Mouse (Mus musculus): Measurements from ENCODE around the gene Pycr2. TPM values are rescaled to one million over a fixed set of nuclear protein-coding genes. Genes with fewer than 3 reads are reported as not detected.
A peak's percentile ranks its signal among the peaks of the same experiment; 100 is the strongest.

Pycr2 gene
- total and polyA plus RNA-seq, 3 experiments, result 10.3 to 13.9 (median 12.4) TPM

- Histone ChIP-seq H3K27ac (peak overlapping the region; percentile 91; the same call in 1 of the 2 replicates), H3K4me1 (ENCODE audit: control insufficient read depth, insufficient read depth, low read length) (peaks cover 22% of the 10 kb centered on the region), H3K27me3 (ENCODE audit: control insufficient read depth, insufficient read depth, low read length) (no peaks in the 10 kb centered on the region), H3K4me3 (no peak overlapping the region), H3K79me2 (replicated peaks; ENCODE audit: control insufficient read depth, insufficient read depth, low read length) (no peaks in the 10 kb centered on the region), H3K36me3 (ENCODE audit: control insufficient read depth, insufficient read depth, low read length) (no peaks in the 10 kb centered on the region), H3K9ac (ENCODE audit: low read depth, low read length) (no peak overlapping the region)
- intact Hi-C loops (cut with DNase I), result loop anchor here (2.0 kb wide), 1 partner anchor 39 kb away; the partner anchor contains the start of gene Pycr2
- WGBS, result 48% methylated on average over 1 of the region's 1 CpGs
- TF ChIP-seq CTCF (IDR thresholded peaks at IDR 0.05) (peak; percentile 37), POLR2A (IDR thresholded peaks at IDR 0.05; ENCODE audit: insufficient read depth, low read depth, low read length) (no peak)
- DNase-seq, result no peak
Observed at GRCm38 (mm10) chr1:180943896-180944295, 39.8 kb downstream of the Pycr2 start.

- intact Hi-C loops (cut with DNase I), result no loop called here
- no peaks in the 10 kb centered on the region for H3K27me3 ChIP-seq (ENCODE audit: control insufficient read depth, insufficient read depth, low read length)
- peak in 1 of 2 experiments; percentile 43 for DNase-seq
- no peak overlapping the region for H3K9ac ChIP-seq (ENCODE audit: low read depth, low read length)
- H3K4me1 ChIP-seq (ENCODE audit: control insufficient read depth, insufficient read depth, low read length), result peaks cover 22% of the 10 kb centered on the region
- 63% methylated on average over 4 of the region's 4 CpGs for WGBS
- no peaks in the 10 kb centered on the region for H3K79me2 ChIP-seq (replicated peaks; ENCODE audit: control insufficient read depth, insufficient read depth, low read length)
- no peak overlapping the region for H3K4me3 ChIP-seq
- TF ChIP-seq CTCF (IDR thresholded peaks at IDR 0.05), result no peak
- TF ChIP-seq POLR2A (IDR thresholded peaks at IDR 0.05; ENCODE audit: insufficient read depth, low read depth, low read length), result no peak
- no peak for TF ChIP-seq EP300 (IDR thresholded peaks at IDR 0.05; ENCODE audit: insufficient read depth, low read depth, low read length)
- H3K27ac ChIP-seq, result peak overlapping the region; percentile 36
- H3K36me3 ChIP-seq (ENCODE audit: control insufficient read depth, insufficient read depth, low read length), result no peaks in the 10 kb centered on the region
Observed at GRCm38 (mm10) chr1:180944553-180944952, 40.5 kb downstream of the Pycr2 start.

DNA sequence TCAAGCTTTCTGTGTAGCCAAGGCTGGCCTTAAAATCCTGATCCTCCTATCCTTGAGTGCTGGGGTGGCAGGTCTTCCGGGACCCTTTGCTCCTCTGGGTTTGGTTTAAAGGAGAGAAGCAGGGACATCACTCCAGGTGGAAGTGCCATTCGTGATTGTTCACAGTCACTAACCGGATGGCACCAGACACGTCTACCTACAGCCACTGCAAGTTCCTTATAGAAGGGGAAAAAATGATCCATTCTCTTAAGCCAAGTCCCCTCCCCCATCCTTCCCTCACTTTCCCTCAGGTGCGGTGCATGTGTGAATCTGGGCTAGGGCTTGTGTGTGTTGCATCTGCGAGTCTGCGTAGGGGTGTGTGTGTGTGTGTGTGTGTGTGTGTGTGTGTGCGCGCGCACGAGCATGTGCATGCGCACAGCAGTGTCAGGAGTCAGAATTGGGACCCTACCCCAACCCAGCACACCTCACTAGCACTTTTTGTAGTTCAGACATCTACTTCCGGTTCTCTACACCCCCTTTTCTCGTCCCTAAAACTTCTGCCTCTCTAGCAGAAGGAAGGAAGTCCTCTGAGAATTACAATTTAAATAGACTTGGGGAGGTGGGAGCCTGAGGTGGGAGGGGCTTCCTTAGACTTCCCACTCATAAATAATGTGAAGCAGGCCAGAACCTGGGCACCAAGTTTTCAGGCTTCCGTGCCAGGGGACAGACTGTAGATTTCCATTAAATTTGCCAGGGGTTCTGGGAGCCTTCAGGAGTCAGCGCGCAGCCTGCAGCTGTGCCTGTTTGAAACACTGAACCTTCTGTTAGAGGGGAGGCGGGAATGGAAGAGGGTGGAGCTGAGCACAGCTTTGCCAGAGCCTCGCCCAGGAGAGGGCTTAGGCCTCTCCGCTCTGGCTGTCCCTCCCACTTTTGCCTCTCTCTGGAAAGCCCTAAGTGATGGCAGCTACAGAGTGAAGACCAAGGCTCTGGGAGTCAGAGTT lies 41.2 kb downstream of the Pycr2 start:
- H3K9ac ChIP-seq (ENCODE audit: low read depth, low read length), result no peak overlapping the region
- DNase-seq, result peak; percentile 63 to 73
- TF ChIP-seq POLR2A (IDR thresholded peaks at IDR 0.05; ENCODE audit: insufficient read depth, low read depth, low read length), result peak; percentile 51; the same call in 1 of the 2 replicates
- TF ChIP-seq EP300 (IDR thresholded peaks at IDR 0.05; ENCODE audit: insufficient read depth, low read depth, low read length), result 0 out of 2 replicates have a peak, but pooled peaks have one; percentile 14
- no peak for TF ChIP-seq CTCF (IDR thresholded peaks at IDR 0.05)
- no peaks in the 10 kb centered on the region for H3K79me2 ChIP-seq (replicated peaks; ENCODE audit: control insufficient read depth, insufficient read depth, low read length)
- H3K4me3 ChIP-seq, result no peak overlapping the region
- WGBS, result 54% methylated on average over 20 of the region's 20 CpGs
- no peaks in the 10 kb centered on the region for H3K36me3 ChIP-seq (ENCODE audit: control insufficient read depth, insufficient read depth, low read length)
- H3K27me3 ChIP-seq (ENCODE audit: control insufficient read depth, insufficient read depth, low read length), result no peaks in the 10 kb centered on the region
- intact Hi-C loops (cut with DNase I), result no loop called here
- H3K27ac ChIP-seq, result peak overlapping the region; percentile 36
- H3K4me1 ChIP-seq (ENCODE audit: control insufficient read depth, insufficient read depth, low read length), result peaks cover 22% of the 10 kb centered on the region

DNA sequence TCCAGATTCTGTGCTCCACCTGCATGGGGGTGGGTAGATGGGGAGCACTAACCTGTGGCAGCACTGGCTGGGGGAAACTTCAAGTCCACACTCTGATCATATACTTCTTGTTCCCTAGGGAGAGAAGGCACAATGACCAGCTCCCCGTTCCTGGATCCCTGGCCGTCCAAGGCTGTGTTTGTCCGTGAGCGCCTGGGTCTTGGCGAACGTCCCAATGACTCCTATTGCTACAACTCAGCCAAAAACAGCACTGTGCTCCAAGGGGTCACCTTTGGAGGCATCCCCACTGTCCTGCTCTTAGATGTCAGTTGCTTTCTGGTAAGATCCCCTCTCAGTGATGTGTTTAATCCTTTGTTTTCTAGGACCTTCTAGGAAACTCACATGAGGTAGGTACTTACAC lies 42.4 kb downstream of the Pycr2 start:
- no peaks in the 10 kb centered on the region for H3K79me2 ChIP-seq (replicated peaks; ENCODE audit: control insufficient read depth, insufficient read depth, low read length)
- no peak for TF ChIP-seq EP300 (IDR thresholded peaks at IDR 0.05; ENCODE audit: insufficient read depth, low read depth, low read length)
- no peak for TF ChIP-seq CTCF (IDR thresholded peaks at IDR 0.05)
- TF ChIP-seq POLR2A (IDR thresholded peaks at IDR 0.05; ENCODE audit: insufficient read depth, low read depth, low read length), result no peak
- no peak overlapping the region for H3K4me3 ChIP-seq
- no peak overlapping the region for H3K27ac ChIP-seq
- H3K27me3 ChIP-seq (ENCODE audit: control insufficient read depth, insufficient read depth, low read length), result no peaks in the 10 kb centered on the region
- H3K9ac ChIP-seq (ENCODE audit: low read depth, low read length), result no peak overlapping the region
- WGBS, result 43% methylated on average over 6 of the region's 6 CpGs
- H3K36me3 ChIP-seq (ENCODE audit: control insufficient read depth, insufficient read depth, low read length), result no peaks in the 10 kb centered on the region
- peaks cover 18% of the 10 kb centered on the region for H3K4me1 ChIP-seq (ENCODE audit: control insufficient read depth, insufficient read depth, low read length)
- DNase-seq, result no peak
- intact Hi-C loops (cut with DNase I), result no loop called here

- 92% methylated on average over 6 of the region's 6 CpGs for WGBS
- no peaks in the 10 kb centered on the region for H3K36me3 ChIP-seq (ENCODE audit: control insufficient read depth, insufficient read depth, low read length)
Observed at GRCm38 (mm10) chr1:180952085-180952746, 48.1 kb downstream of the Pycr2 start.

More at GRCm38 (mm10) chr1:180952085-180952746, 48.1 kb downstream of the Pycr2 start:
- Histone ChIP-seq H3K9ac (ENCODE audit: low read depth, low read length) (no peak overlapping the region), H3K27ac (no peak overlapping the region), H3K79me2 (replicated peaks; ENCODE audit: control insufficient read depth, insufficient read depth, low read length) (no peaks in the 10 kb centered on the region), H3K4me3 (no peak overlapping the region), H3K27me3 (ENCODE audit: control insufficient read depth, insufficient read depth, low read length) (no peaks in the 10 kb centered on the region), H3K4me1 (ENCODE audit: control insufficient read depth, insufficient read depth, low read length) (no peaks in the 10 kb centered on the region)
- TF ChIP-seq EP300 (IDR thresholded peaks at IDR 0.05; ENCODE audit: insufficient read depth, low read depth, low read length) (no peak), POLR2A (IDR thresholded peaks at IDR 0.05; ENCODE audit: insufficient read depth, low read depth, low read length) (no peak), CTCF (IDR thresholded peaks at IDR 0.05) (no peak)
- intact Hi-C loops (cut with DNase I), result no loop called here
- DNase-seq, result no peak
